Mouse (Mus musculus) heart, postnatal 0 days (tissue): ENCODE data around the gene Litaf.

ENCODE experiments used
- CTCF ChIP-seq: IDR thresholded peaks from 2 replicates; pipeline ENCODE4 v1.5.1; 2016; ENCODE audit warnings: antibody characterized with exemption, control low read depth, low read depth
- EP300 ChIP-seq: IDR thresholded peaks from 2 replicates; pipeline ENCODE4 v1.6.1; 2016; ENCODE audit warnings: antibody characterized with exemption, low read depth

DNA sequence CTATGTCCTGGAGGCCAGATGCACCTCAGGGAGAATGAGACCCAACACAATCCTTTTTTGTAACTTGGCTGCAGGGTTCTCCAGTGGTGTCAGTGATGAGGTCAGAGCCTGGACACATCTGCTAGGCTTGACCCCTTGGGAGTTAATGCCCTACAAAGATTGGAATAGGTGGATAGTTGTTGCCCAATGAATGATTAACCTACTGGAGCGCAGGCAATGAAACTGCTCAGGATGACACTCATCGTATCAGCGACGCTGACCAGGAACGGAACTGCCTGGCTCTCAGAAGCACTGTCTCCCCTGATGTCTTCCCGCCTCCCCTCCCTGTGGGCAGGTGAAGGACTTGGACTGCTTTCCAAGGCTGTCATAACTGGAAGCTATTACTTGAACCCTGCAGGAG, 76.6 kb downstream of the Litaf start:
- TF ChIP-seq CTCF (no peak), EP300 (no peak)
